Mouse (Mus musculus): ENCODE results near the gene Rundc3a.

The Rundc3a gene

GRCm38 (mm10) chr11:102446581-102447461 is 53.6 kb downstream of the Rundc3a start:
- DNase-seq (ENCODE audit: extremely low spot score, low spot score): peak; percentile 81

- peak; percentile 92 for DNase-seq (ENCODE audit: extremely low spot score, low spot score)
Measured at GRCm38 (mm10) chr11:102447497-102447896, 54.3 kb downstream of the Rundc3a start, which contains the start of gene Fam171a2. TSS of gene Fam171a2 (minus strand) at chr11:102447682.

- no peak for DNase-seq (ENCODE audit: extremely low spot score, low spot score)
Measured at GRCm38 (mm10) chr11:102448327-102448726, 55.1 kb downstream of the Rundc3a start.

- DNase-seq (ENCODE audit: extremely low spot score, low spot score): no peak
Measured at GRCm38 (mm10) chr11:102449043-102450008, 56.1 kb downstream of the Rundc3a start.
